Mouse (Mus musculus) thymus, adult 2 months (tissue): ENCODE data around the gene Ttc6.

Source experiments
- CTCF ChIP-seq: fragments of 200-500 bp; IDR thresholded peaks from 2 replicates; pipeline ENCODE4 v1.5.1; 2012; ENCODE audit warnings: mild to moderate bottlenecking, control low read depth, low read length, moderate library complexity, borderline replicate concordance; ENCODE audit not compliant: control insufficient read depth, poor library complexity, insufficient read depth; ENCODE audit errors: extremely low read depth
- POLR2A ChIP-seq: fragments of 200-500 bp; IDR thresholded peaks from 2 replicates; pipeline ENCODE4 v1.6.1; 2012; ENCODE audit warnings: mild to moderate bottlenecking, low read length, control low read depth, moderate library complexity; ENCODE audit not compliant: control insufficient read depth, poor library complexity, insufficient read depth; ENCODE audit errors: extremely low read depth

DNA sequence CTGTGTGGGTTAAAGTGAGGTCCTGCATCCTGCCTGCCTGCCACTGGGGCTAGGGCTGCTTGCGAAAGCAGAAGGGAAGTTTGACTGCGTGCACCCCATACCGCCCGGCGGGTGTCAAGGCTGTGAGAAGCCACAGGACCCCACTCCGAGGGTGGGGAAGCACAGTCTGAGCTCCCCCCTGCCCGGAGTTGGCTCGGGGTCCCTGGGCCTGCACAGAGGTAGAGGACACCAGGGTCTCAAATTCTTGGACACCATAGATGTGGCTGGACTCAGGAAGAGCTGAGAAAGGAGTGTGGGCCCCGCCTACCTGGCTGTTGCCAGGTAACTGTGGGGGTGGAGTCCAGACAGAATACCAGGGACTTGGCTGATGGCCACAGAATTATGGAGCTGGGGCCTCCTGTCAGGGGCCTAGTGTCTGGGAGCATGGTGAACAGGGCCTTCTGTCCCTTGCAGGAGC is 121.1 kb downstream of the Ttc6 start:
- TF ChIP-seq CTCF = no peak
- TF ChIP-seq POLR2A = no peak
